Mouse (Mus musculus) urinary bladder, postnatal 25 days (tissue): ENCODE measurements at regions not wholly inside any gene's neighbourhood (a gene's known extent, or its start where the extent isn't known, plus 50 kb on each side); places are given as distances from the start of the nearest gene placed in this dataset.
A peak's percentile ranks its signal among the peaks of the same experiment; 100 is the strongest.

Experiments used
- DNase-seq: peaks from one replicate; pipeline ENCODE4 v3.0.0; 2022; ENCODE audit warnings: low spot score

DNA sequence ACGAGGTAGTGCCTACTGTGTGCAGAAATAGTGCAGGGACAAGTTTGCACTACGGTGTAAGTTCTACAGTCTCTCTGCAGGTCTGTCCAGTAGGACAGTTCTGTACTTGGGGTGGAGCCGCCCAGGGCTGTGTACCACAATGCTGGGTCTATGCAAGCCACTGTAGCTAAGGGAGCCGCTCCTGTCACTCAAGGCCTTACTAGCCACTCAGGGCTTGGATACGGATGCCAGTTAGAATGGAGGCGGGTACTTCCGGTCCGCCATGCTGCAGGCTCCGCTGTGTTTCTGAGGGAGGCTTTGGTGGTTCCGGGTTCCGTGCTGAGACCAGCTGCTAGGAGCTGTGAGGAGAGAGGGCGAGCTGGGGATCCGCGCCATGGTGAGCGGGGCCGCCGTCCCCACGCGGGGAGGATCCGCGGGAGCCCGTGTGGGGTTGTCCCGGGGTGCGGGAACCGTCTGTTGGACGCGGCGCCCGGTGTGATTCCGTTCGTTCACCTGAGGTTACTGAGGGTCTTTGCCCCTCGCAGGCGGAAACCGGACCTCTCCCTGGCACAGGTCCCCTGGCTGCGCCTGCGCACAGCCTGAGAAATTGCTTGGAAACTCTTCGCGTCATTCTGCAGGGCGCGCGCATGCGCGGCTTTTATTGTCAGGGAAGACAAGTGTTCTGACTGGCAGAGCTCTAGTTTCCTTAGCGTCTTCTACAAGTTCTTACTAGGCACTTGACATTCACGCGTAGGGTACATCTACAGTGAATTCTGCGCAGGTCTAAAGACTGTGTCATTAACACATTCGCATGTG lies 51.0 kb upstream of the Zfp873 start:
- peak; percentile 54 for DNase-seq
